Mouse (Mus musculus) ovary, postnatal 36 days (tissue): ENCODE measurements around the gene Cib1.
A peak's percentile ranks its signal among the peaks of the same experiment; 100 is the strongest.

Source experiments
- DNase-seq: peaks from one replicate; pipeline ENCODE4 v3.0.0; 2022; ENCODE audit warnings: low spot score, mixed read lengths

The Cib1 gene

GRCm38 (mm10) chr7:80232489-80233029 lies at the start of gene Cib1, which contains the start of gene Gdpgp1:
TSS of gene Cib1 (minus strand) at chr7:80232813.
TSS of gene Gdpgp1 (plus strand) at chr7:80232865.
- peak; percentile 99 for DNase-seq

- no peak for DNase-seq
These were observed 49.0 kb upstream of the Cib1 start for GRCm38 (mm10) chr7:80281646-80282045.

- no peak for DNase-seq
These were observed 48.4 kb upstream of the Cib1 start for GRCm38 (mm10) chr7:80280998-80281397.

- no peak for DNase-seq
These were observed 47.4 kb upstream of the Cib1 start for GRCm38 (mm10) chr7:80280032-80280431.

- no peak for DNase-seq
These were observed 43.8 kb upstream of the Cib1 start for GRCm38 (mm10) chr7:80276374-80276773.

GRCm38 (mm10) chr7:80273456-80273855 lies 40.8 kb upstream of the Cib1 start:
- no peak for DNase-seq

- DNase-seq = no peak
These were observed 37.2 kb upstream of the Cib1 start for GRCm38 (mm10) chr7:80269751-80270255.

GRCm38 (mm10) chr7:80268897-80269750 lies 36.5 kb upstream of the Cib1 start, which contains the start of gene Vps33b:
TSS of gene Vps33b (plus strand) at chr7:80269649.
- DNase-seq = peak; percentile 92

- DNase-seq = no peak
These were observed 35.2 kb upstream of the Cib1 start for GRCm38 (mm10) chr7:80267764-80268163.

- no peak for DNase-seq
These were observed 32.0 kb upstream of the Cib1 start for GRCm38 (mm10) chr7:80264606-80265005.

GRCm38 (mm10) chr7:80261372-80261990 lies 28.9 kb upstream of the Cib1 start:
- no peak for DNase-seq

GRCm38 (mm10) chr7:80260625-80261371 lies 28.2 kb upstream of the Cib1 start, which contains the start of gene Ngrn:
TSS of gene Ngrn (plus strand) at chr7:80261215.
- peak; percentile 79 for DNase-seq

- DNase-seq = no peak
These were observed 25.1 kb upstream of the Cib1 start for GRCm38 (mm10) chr7:80257706-80258105.

- DNase-seq = no peak
These were observed 23.4 kb upstream of the Cib1 start for GRCm38 (mm10) chr7:80255981-80256380.

GRCm38 (mm10) chr7:80252886-80253285 lies 20.3 kb upstream of the Cib1 start:
- no peak for DNase-seq

GRCm38 (mm10) chr7:80252437-80252836 lies 19.8 kb upstream of the Cib1 start:
- DNase-seq = no peak

GRCm38 (mm10) chr7:80246859-80247258 lies 14.2 kb upstream of the Cib1 start:
- no peak for DNase-seq

- DNase-seq = peak; percentile 97
These were observed 13.6 kb upstream of the Cib1 start, which contains the start of gene Ttll13 for GRCm38 (mm10) chr7:80246148-80246721. TSS of gene Ttll13 (plus strand) at chr7:80246376.

GRCm38 (mm10) chr7:80244851-80245250 lies 12.2 kb upstream of the Cib1 start:
- no peak for DNase-seq

- no peak for DNase-seq
These were observed 9.0 kb upstream of the Cib1 start for GRCm38 (mm10) chr7:80241661-80242060.

GRCm38 (mm10) chr7:80238542-80238941 lies 5.9 kb upstream of the Cib1 start:
- DNase-seq = no peak
